Mouse (Mus musculus) thymus, postnatal 10 days (tissue): ENCODE results near the gene Gprc5c.

ENCODE experiments used
- DNase-seq, 2 experiments: peaks; one replicate each; pipeline ENCODE4 v3.0.0; 2021; ENCODE audit warnings: low spot score in 2 of 2

The Gprc5c gene

DNA sequence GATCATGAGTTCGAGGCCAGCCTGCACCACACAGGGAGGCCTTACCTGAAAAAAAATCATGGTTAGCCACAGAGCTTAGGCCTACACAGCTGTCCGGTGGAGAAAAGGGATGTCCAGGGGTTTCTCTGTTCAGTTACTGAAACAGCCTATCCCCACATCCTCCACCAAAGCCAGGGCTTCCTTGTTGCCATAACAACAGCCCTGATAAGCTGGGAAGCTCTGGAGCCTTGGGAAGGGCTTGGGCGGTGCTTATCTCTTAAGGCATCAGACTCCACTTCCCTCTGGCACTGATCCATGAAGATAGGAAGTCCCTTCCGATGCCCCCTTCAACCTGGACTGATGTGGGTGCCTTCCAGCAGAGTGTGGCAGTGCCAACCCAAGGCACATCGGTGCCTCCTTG, 17.8 kb upstream of the Gprc5c start:
- DNase-seq, result no peak

DNA sequence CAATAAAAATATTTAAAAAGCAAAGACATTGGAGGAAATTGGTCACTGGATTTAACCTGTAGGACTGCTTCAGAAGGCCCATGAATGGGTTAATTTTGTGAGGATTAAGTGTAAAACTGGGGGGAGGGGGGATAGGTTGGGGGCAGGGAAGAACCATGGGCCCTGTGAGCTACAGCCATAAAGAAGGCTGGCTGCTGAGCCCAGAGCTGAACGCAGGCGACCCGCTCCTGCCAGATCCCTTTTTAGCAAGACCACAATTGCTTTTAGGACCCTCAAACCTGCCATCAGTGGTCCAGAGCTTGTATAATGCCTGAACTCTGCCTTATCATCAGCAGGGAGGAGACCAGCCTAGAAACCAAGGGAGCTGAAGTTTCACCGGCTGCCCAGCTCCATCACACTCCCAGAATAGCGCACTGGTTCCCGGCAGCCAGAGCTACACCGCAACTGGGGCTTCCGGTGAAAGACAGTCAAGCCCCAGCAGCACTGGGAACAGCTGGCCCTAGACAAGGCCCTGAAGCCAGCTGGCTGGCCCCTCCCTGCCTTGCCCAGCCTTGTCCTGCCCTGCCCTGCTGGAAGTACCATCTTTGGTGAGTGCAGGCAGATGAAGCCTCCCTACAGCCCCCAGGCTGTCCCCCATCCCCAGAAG, 7.0 kb upstream of the Gprc5c start:
- DNase-seq, result no peak

DNA sequence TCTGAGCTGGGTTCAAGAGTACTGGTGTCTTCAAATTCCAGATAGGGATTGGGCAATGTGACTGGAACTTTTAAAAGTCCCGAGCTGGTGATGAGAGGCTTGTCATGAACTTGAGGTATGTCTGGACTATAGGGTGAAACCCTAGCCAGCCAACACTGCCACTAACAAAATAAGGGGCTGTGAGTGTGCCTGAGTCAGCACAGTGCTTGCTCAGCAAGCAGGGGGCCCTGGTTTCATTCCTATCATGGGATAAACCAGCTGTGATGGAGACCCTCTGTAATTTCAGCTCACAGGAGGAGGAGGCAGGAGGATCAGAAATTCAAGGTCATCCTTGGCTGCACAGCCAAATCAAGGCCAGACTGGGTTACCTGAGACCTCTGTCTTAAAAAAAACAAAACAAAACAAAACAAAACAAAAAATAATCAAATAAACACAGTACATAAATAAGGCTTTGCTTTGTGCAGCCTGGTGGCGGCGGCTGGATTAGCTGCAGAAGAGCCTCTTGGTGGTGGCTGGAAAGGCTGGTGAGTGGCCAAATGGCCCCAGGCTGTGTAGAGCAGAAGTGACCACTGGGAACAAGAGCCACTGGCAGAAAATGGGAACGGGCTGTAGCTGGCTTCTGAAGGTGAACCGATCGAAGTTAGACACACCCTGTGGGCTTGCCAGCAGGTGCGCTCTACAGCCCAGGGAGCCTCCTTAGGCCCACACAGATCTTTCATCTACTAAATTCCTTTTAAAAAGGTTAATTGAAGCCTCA, 6.3 kb upstream of the Gprc5c start:
- no peak for DNase-seq

DNA sequence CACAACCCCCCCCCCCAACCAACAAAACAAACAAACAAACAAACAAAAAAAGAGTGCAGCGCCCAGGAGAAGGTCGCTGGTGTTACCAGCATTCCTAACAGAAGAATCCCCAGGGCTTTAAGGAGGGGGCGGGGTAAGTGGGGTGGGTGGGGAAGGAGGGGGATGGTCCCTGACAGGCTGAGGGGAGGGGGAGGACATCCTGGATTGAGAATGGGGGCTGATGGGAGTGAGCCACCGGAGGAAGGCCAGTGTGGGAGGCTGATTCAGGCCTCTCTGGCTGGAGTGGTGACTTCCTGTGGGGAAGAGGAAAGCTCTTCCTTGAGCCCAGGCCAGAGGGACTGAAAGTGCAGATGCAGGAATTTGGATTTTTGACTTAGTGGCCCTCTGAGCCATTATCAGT, 4.6 kb upstream of the Gprc5c start:
- no peak for DNase-seq

DNA sequence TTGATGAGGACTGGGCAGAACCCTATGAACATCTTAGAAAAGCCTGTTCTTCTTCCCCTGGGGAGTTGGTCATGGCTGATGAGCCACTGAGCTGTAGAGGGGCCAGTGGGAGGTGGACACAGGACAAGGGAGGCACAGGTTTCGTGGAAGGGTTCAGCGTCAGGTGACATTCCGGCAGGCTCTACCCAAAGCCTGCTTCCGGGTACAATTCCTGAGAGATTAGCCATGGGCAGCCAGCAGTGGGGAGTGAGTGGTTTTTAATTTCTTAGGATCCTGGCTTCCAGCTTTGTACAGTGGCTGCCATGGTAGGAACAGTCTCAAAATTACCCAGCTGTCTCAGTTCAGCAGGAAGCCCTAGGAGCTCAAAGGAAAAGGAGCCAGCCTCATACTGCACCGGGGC, 3.9 kb upstream of the Gprc5c start:
- DNase-seq, result no peak

DNA sequence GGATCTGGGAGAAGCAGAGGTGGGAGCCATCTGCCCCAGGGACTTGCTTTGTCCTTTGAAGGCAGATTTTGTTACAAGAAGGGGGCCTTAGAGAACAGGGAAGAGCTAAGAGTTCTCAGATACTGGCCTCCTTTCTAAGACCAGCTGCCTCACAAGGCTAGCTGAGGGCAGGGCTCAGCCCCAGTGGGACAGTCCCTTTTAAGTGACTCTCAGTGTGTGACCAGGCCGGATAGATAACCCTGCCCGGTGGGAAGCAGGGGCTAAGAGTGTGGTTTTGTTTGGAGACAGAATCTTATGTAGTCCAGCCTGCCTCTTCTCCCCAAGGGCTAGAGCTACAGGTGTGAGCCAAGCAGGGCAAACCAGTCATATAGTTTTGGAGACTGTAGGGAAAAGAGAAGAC, 1.4 kb upstream of the Gprc5c start:
- no peak for DNase-seq

DNA sequence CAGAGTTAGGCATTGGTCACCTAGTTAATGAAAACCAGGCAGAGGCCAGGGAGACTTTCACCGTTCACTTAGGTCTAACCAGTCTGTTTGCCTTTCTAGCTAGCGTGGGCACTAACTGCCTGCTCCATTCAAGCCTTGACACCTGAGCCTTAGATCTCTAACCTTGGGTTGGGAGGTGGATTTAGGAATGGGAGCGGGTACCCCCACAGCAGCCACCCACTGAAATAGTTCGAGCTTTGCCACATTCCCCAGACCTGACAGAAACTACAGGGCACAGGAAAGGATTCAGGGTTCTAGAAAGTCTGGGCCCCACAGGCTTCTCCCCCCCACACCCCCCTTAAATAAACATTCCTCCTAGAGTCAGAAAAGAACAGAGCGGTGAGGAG, 893 bp upstream of the Gprc5c start:
- no peak for DNase-seq

DNA sequence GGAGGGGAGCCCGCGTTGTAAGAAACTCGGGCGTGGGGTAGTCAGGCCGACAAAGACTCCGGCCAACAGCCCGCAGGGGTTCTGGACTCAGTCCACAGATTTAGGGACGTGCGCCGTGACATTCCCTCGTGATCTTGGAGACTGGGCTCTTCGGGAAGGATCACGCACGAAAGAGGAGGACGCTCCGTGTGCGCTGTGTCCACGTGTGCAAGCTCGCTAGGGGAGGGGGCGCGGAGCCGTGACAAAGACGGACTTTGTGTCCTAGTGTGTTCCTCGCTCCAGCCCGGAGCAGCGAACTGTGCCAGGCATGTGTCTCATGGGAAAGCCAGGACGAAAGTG, 286 bp downstream of the Gprc5c start:
- DNase-seq, result no peak

DNA sequence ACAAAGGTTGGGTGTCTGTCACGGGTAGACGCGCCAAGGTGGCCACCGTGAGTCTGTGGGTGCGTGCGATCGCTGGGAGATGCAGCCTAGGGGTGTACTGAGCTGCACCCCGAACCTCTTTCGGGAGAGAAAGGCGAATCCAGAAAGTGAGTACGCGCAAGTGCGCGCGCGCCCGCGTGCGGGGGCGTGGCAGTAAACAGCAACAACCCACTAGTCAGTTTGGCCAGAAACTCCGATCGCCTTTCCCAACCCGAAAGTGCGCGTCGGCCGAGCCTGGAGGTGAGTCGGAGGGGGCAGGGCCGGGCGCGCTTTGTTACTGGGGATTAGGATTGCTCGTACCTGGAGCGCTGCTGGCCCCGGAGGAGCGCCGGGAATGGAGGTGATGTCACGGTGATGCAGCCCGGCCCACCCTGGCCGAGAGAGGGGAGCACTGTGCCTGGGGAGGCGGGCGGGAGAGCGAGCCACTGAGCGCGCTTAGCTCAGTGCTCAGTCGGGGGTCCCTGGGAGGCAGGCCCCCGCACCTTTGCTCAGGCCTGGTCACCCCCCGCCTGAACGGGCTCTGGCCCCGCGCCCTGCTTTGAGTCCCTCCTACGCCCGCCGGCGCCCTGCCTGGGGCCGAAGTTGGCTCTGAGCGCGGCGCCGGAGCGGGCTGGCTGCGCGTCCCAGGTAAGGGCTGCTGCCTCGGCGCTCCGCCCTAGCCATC, 807 bp downstream of the Gprc5c start:
- DNase-seq, result no peak

DNA sequence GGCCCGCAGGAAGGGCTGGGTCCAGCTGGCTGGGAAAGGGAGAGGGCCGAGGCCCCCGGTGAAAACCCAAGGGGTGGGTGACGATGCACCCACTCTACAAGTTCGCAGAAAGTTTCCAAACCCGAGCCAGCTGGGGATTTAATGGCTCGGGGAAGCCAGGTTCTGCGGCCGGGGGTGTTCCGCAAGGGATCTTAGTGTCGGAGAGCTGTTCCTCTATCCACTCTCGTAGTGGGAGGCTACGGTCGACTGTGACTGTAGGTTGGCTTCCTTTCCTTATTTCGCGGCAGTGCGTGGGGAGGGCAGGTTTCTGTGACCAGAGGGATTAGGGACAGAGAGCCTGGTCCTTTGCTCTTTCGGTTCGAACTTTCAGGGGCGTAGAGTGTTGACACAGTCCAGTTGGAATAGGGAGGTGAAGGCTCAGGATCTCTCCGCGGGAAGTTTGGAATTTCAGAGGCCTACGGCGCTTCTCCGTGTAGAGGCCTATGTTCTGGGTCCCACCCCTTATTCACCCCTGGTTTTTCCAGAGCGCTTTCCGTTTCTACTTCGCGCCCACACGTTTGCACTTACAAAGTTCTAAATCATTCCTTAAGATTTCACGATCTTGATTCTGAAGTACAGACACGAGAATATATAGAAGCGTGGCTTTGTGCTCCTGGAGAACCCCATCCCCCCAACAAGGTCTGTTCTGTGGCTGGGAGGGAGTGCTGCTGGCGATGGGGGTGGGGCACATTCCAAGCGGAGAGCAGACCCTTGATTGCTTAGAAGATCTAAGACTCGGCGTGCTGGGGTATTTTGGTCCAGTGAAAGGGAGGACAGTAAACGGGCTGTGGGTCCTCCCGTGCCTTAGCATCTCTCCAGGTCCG, 1.6 kb downstream of the Gprc5c start:
- no peak for DNase-seq

DNA sequence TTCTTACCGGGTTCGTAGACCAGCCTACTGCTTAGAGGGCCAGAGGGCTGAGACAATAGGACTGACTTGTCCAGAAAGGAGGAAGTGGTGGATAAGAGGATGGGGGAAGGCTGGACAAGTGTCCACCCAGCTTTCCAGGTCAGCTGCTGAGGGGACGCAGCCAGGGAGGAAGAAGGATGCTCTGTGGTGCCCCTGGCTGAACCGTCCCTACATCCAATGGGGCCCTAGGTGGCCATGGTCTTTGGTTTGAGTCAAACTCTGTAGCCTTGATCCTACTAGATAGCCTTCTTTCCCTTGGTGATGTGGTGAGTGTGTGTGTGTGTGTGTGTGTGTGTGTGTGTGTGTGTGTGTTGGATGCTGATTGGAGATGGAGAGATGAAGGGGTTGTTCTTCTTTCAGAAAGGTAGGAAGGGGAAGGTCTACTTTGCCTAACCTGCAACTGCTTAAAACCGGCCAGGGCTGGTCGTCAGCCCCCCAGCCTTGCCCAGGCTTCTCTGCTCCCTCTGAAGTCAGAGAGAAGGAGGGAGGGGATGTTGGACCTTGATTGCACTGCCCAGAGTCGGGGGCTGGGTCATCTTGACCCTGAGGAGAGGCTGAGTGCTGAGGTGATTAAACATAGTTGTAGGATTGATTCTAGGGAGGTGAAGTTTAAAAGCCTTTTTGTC, 2.4 kb downstream of the Gprc5c start:
- no peak for DNase-seq

DNA sequence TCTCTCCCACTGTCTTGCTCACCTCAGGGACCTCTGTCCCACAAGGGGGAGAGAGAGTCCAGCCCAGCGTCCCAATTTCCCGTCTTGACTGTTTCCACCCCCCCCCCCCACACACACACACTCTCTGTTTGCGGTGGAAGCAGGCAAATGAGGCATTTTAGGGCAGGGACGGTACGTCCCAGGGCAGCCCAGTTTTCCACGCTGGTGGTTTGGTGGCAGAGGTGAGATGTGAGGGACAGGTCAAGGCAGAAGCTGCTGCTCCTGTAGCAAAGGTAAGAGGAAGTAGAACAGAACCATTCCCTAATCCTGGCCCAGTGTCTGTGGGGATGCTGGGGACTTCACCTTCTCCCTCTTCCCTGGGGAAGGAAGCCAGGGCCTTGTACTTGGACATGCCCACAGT, 3.6 kb downstream of the Gprc5c start:
- no peak for DNase-seq

DNA sequence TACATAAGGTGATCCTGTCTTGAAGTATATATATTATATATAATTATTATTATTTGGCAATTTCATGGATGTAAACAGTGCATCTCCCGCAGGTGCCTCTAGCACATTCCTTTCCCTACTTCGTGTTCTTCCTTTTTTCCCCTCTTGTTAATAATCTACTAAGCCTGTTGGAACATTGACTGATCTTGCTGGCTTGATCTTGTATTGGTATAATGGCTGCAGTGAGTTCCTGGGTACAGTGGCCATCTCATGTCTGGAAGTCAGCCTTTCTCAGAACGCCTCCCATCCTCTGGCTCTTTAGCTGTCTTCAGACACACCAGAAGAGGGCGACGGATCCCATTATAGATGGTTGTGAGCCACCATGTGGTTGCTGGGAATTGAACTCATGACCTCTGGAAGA, 5.2 kb downstream of the Gprc5c start:
- no peak for DNase-seq

DNA sequence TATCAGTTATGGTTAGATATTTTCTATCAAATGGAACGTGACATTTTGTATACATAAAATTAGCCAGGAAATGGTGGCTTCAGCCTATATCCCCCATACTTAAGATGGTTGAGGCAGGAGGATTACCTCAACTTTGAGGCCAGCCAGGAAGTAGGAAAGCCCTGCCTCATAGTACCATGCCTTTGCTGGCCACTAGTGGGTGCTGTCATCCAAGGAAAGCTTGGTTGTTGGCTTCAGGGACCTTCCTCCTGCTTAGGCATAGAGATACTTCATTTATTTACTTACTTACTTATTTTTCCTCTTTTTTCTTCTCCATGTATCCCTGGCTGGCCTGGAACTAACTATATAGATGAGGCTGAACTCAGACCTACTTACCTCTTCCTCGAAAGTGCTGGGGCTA, 7.7 kb downstream of the Gprc5c start:
- peak in 1 of 2 experiments; percentile 38 for DNase-seq

DNA sequence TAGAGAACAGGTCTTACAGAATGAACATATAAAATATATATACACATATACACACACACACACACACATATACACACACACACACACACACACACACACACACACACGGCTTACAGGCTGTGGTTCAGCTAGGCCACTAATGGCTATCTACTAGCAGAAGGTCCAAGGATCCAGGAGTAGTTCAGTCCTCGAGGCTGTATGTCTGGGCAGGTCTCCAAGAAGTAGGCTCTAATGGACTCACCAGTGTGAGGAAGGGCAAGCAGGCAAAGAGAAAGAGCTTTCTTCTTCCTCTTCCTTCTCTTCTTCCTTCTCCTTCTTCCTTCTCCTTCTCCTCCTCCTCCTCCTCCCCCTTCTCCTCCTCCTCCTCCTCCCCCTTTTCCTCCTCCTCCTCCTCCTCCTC, 10.1 kb downstream of the Gprc5c start:
- DNase-seq, result no peak

DNA sequence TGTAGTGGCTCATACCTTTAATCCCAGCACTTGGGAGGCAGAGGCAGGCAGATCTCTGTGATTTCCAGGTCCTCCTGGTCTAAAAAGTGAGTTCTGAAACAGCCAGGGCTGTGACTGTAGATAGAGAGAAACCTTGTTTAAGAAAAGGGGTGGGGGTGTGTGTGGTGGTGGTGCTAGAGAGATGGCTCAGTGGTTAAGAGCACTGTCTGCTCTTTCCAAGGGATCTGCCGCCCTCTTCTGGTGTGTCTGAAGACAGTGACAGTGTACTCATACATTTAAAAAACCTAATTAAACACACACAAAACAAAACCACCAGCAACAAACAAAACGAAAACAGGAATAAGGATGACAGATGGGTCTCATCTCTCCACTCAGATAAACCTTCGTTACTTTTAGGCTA, 11.7 kb downstream of the Gprc5c start:
- DNase-seq, result no peak

DNA sequence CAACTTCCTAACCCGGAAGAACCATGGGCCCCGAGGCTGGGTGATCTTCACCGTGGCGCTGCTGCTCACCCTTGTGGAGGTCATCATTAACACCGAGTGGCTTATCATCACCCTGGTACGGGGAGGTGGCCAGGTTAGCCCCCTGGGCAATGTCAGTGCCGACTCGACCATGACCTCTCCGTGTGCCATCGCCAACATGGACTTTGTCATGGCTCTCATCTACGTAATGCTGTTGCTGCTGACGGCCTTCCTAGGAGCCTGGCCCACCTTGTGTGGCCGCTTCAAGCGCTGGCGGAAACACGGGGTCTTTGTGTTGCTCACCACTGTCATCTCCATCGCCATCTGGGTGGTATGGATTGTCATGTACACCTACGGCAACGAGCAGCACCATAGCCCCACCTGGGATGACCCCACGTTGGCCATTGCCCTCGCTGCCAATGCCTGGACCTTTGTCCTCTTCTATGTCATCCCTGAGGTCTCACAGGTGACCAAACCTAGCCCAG, 13.0 kb downstream of the Gprc5c start:
- DNase-seq, result no peak

DNA sequence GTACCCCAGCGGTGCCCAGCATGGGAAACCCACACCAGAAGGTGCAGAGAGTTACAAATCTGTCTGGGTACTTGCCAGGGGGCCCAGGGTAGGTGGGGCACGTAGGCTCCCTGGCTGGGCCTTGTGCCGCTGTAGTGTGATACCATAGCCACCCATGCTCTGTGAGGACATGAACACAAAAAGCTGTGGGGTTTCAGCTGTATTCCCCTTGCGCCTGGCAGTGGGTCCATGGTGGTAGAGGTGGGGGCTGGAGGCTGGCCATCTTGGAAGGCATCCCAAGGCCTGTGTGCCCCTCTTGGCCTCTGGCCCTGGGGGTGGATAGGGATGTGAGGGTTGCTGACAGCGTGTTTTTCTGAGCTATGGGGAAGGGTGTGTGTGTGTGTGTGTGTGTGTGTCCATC, 15.0 kb downstream of the Gprc5c start:
- no peak for DNase-seq

DNA sequence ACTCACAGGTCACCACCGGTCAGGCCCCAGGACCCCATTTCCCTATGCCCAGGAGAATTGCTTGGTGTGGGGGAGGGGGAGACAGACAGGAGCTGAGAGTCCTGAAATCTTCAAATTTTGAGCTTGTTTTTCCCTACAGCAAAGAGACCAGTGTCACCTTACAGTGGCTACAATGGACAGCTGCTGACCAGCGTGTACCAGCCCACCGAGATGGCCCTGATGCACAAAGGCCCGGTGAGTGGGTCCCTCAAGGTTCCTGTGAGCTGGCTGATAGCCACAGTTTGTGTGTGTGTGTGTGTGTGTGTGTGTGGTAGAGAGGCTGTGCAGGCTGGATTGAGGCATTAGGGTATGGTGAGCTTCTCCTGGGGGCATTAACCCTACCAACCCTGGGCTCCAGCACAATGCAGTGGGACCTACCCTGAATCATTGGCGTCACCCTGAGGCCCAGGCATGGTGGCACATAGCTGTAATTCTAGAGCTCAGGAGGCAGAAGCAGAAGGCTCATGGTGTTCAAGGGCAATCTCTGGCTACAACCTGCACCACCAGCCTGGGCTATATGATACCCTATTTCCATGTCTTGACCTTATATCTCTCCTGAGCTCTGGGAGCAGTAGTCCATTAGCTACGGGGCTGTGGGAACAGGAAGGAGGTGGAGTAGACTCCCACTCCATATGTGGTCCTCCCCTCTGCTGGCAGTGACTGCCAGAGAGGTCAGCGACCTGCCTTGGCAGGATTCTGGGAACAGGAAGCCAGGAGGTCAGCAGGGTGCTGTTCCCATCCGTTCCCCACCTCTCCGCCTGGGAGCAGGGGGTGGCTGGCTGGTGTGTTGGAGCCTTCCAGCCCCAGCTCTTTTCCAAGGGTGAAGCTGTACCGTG, 15.8 kb downstream of the Gprc5c start:
- no peak for DNase-seq

DNA sequence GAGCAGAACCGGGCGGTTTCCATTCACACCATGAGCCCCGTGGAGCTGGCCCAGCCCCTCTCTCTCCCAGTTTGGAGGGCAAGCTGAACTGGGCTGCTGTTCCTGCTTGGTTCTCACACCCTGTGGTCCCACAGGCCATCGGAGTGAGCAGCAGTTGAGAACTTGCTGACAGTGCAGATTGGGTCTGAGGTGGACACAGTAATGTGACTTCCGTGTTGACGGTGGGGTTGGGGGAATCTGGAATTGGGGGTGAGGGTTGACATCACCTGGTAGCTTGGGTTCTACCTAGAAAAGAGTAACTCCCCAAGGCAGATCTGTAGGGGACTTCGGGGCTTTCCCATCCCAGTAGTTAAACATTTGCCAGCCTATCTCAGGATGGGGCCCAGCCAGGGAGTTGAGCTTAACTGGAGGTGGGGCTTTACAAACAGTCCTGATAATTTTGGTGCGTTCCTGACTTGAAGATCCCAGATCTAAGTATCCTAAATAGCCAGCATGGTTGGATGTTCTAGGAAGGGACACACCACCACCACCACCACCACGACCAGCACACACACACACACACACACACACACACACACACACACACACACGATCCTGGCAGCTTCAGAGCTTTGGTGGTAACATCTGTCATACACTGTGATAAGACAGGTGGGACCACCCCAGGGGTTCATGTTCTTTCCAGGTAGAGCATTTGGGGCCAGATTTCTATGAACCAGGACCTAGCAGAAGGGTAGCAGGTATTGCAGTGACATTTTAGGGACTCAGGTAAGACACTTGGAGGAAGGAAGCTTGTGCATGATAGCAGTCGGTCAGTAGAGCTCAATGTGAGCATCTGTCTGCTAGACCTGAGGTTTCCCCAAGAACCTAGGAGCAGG, 16.6 kb downstream of the Gprc5c start:
- no peak for DNase-seq
